Mouse (Mus musculus): Measurements from ENCODE around the gene Cmip. TPM values are rescaled to one million over a fixed set of nuclear protein-coding genes. Genes with fewer than 3 reads are reported as not detected.

The Cmip gene
- polyA plus RNA-seq, 2 experiments: 27.1 to 39.7 TPM

GRCm38 (mm10) chr8:117367441-117367840, 110.6 kb downstream of the Cmip start:
- TF ChIP-seq POLR2A (IDR thresholded peaks at IDR 0.05; ENCODE audit: borderline replicate concordance, extremely low read depth, insufficient read depth, insufficient read length): no peak
- H3K4me2 ChIP-seq (replicated peaks; ENCODE audit: low read depth, low read length, severe bottlenecking): no peak overlapping the region
- H3K9me3 ChIP-seq (ENCODE audit: control insufficient read depth, low read length): no peaks in the 10 kb centered on the region
- no peak for DNase-seq (ENCODE audit: low spot score)
- WGBS: 64% methylated on average over 8 of the region's 8 CpGs
- no peak overlapping the region for H3K4me3 ChIP-seq (replicated peaks; ENCODE audit: low read length)
- H3K27ac ChIP-seq (replicated peaks; ENCODE audit: low read depth, low read length): no peak overlapping the region
- no peak for ATAC-seq (ENCODE audit: low FRiP score, low read depth)
- no peaks in the 10 kb centered on the region; the same call in 1 of the 2 replicates for H3K36me3 ChIP-seq (ENCODE audit: control insufficient read depth, insufficient read depth, low read length)
- H3K9ac ChIP-seq (ENCODE audit: low read depth, low read length, severe bottlenecking): no peak overlapping the region
- H3K27me3 ChIP-seq (ENCODE audit: control insufficient read depth, insufficient read depth, low read length): no peaks in the 10 kb centered on the region
- peaks cover 22% of the 10 kb centered on the region for H3K4me1 ChIP-seq (ENCODE audit: control insufficient read depth, insufficient read depth, low read length)

GRCm38 (mm10) chr8:117368781-117369180, 111.9 kb downstream of the Cmip start:
- H3K9ac ChIP-seq (ENCODE audit: low read depth, low read length, severe bottlenecking): no peak overlapping the region
- no peak overlapping the region for H3K27ac ChIP-seq (replicated peaks; ENCODE audit: low read depth, low read length)
- ATAC-seq (ENCODE audit: low FRiP score, low read depth): no peak
- no peak overlapping the region for H3K4me3 ChIP-seq (replicated peaks; ENCODE audit: low read length)
- peaks cover 23% of the 10 kb centered on the region for H3K4me1 ChIP-seq (ENCODE audit: control insufficient read depth, insufficient read depth, low read length)
- no peaks in the 10 kb centered on the region for H3K9me3 ChIP-seq (ENCODE audit: control insufficient read depth, low read length)
- no peak for TF ChIP-seq POLR2A (IDR thresholded peaks at IDR 0.05; ENCODE audit: borderline replicate concordance, extremely low read depth, insufficient read depth, insufficient read length)
- 86% methylated on average over 8 of the region's 8 CpGs for WGBS
- no peak for DNase-seq (ENCODE audit: low spot score)
- H3K27me3 ChIP-seq (ENCODE audit: control insufficient read depth, insufficient read depth, low read length): no peaks in the 10 kb centered on the region
- H3K36me3 ChIP-seq (ENCODE audit: control insufficient read depth, insufficient read depth, low read length): no peaks in the 10 kb centered on the region; the same call in 1 of the 2 replicates
- H3K4me2 ChIP-seq (replicated peaks; ENCODE audit: low read depth, low read length, severe bottlenecking): no peak overlapping the region

GRCm38 (mm10) chr8:117370009-117370408, 113.1 kb downstream of the Cmip start:
- ATAC-seq (ENCODE audit: low FRiP score, low read depth) (no peak), DNase-seq (ENCODE audit: low spot score) (no peak)
- TF ChIP-seq POLR2A (IDR thresholded peaks at IDR 0.05; ENCODE audit: borderline replicate concordance, extremely low read depth, insufficient read depth, insufficient read length): no peak
- Histone ChIP-seq H3K36me3 (ENCODE audit: control insufficient read depth, insufficient read depth, low read length) (no peaks in the 10 kb centered on the region; the same call in 1 of the 2 replicates), H3K27me3 (ENCODE audit: control insufficient read depth, insufficient read depth, low read length) (no peaks in the 10 kb centered on the region), H3K9ac (ENCODE audit: low read depth, low read length, severe bottlenecking) (no peak overlapping the region), H3K27ac (replicated peaks; ENCODE audit: low read depth, low read length) (no peak overlapping the region), H3K9me3 (ENCODE audit: control insufficient read depth, low read length) (no peaks in the 10 kb centered on the region), H3K4me3 (replicated peaks; ENCODE audit: low read length) (no peak overlapping the region), H3K4me2 (replicated peaks; ENCODE audit: low read depth, low read length, severe bottlenecking) (no peak overlapping the region), H3K4me1 (ENCODE audit: control insufficient read depth, insufficient read depth, low read length) (peaks cover 23% of the 10 kb centered on the region)
- WGBS: 71% methylated on average over 8 of the region's 8 CpGs

- WGBS: 64% methylated on average over 7 of the region's 7 CpGs
- peaks cover 23% of the 10 kb centered on the region for H3K4me1 ChIP-seq (ENCODE audit: control insufficient read depth, insufficient read depth, low read length)
These were observed 114.3 kb downstream of the Cmip start for GRCm38 (mm10) chr8:117371189-117371588.

GRCm38 (mm10) chr8:117372070-117372469, 115.2 kb downstream of the Cmip start:
- ATAC-seq (ENCODE audit: low FRiP score, low read depth): no peak
- no peaks in the 10 kb centered on the region for H3K9me3 ChIP-seq (ENCODE audit: control insufficient read depth, low read length)
- H3K4me1 ChIP-seq (ENCODE audit: control insufficient read depth, insufficient read depth, low read length): peaks cover 23% of the 10 kb centered on the region
- DNase-seq (ENCODE audit: low spot score): no peak
- H3K36me3 ChIP-seq (ENCODE audit: control insufficient read depth, insufficient read depth, low read length): no peaks in the 10 kb centered on the region; the same call in 1 of the 2 replicates
- no peak overlapping the region for H3K4me3 ChIP-seq (replicated peaks; ENCODE audit: low read length)
- H3K27ac ChIP-seq (replicated peaks; ENCODE audit: low read depth, low read length): no peak overlapping the region
- 83% methylated on average over 12 of the region's 12 CpGs for WGBS
- no peak overlapping the region for H3K4me2 ChIP-seq (replicated peaks; ENCODE audit: low read depth, low read length, severe bottlenecking)
- no peaks in the 10 kb centered on the region for H3K27me3 ChIP-seq (ENCODE audit: control insufficient read depth, insufficient read depth, low read length)
- TF ChIP-seq POLR2A (IDR thresholded peaks at IDR 0.05; ENCODE audit: borderline replicate concordance, extremely low read depth, insufficient read depth, insufficient read length): no peak
- H3K9ac ChIP-seq (ENCODE audit: low read depth, low read length, severe bottlenecking): no peak overlapping the region

More at GRCm38 (mm10) chr8:117371189-117371588, 114.3 kb downstream of the Cmip start:
- ATAC-seq (ENCODE audit: low FRiP score, low read depth) (peak; percentile 56; the same call in 1 of the 2 replicates), DNase-seq (ENCODE audit: low spot score) (no peak)
- Histone ChIP-seq H3K4me2 (replicated peaks; ENCODE audit: low read depth, low read length, severe bottlenecking) (no peak overlapping the region), H3K9ac (ENCODE audit: low read depth, low read length, severe bottlenecking) (no peak overlapping the region), H3K36me3 (ENCODE audit: control insufficient read depth, insufficient read depth, low read length) (no peaks in the 10 kb centered on the region; the same call in 1 of the 2 replicates), H3K4me3 (replicated peaks; ENCODE audit: low read length) (no peak overlapping the region), H3K27ac (replicated peaks; ENCODE audit: low read depth, low read length) (no peak overlapping the region), H3K27me3 (ENCODE audit: control insufficient read depth, insufficient read depth, low read length) (no peaks in the 10 kb centered on the region), H3K9me3 (ENCODE audit: control insufficient read depth, low read length) (no peaks in the 10 kb centered on the region)
- TF ChIP-seq POLR2A (IDR thresholded peaks at IDR 0.05; ENCODE audit: borderline replicate concordance, extremely low read depth, insufficient read depth, insufficient read length): no peak
